In the genomic region with DNA sequence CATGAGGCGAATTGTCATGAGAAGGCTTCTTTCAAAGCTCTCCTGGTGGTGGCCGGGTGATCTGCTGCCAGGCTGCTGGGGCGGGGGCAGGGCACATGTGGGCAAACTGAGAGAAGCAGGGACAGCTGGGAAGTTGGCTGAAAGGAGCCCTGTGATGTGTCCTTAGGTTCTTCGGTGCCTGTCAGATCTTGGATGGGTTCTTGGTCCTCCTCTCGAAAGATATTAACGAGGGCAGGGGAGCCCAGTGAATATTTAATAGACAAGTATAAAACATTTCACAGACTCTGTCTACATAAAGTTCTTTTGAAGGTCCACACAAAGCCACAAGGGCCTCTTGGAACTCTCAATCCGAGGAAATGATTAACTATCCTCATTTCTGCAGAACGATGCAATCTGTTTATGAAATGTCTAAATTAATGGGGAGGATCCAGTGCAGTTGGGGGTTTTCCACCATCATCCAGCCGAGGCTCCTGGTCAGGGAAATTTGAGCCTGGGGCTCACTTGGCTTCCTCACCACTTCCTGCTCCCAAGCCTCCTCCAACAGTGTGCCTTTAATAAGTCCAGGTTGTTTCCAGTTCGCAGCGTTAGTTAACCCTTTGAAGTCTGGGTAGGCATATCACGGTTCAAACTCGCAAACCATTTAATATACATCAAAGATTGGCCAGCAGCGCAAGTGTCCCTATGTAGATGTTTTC, we compare ENCODE assay signal across 13 mouse cellular contexts.
A peak's percentile ranks its signal among the peaks of the same experiment; 100 is the strongest.
DNase-seq lines count a peak whose midpoint lies in the region; ATAC-seq and TF ChIP-seq lines count a peak whose summit lies in the region.
"Had no signal": no experiment of that assay in that cellular context is flagged by ENCODE, and none has a peak within 500 bp of the region (broad histone marks: within the 10 kb centered on the region; RNA-seq: fewer than 3 reads in every experiment).

No protein-coding gene starts in this region.

- in situ Hi-C loops in Patski (cut with MboI; ENCODE audit: low pct_unique_long_range_greater_than_20kb): no loop called here

- no peak overlapping the region for H3K27ac ChIP-seq in liver, embryonic 14.5 days
- no peak overlapping the region for H3K27ac ChIP-seq in liver, embryonic 11.5 days (ENCODE audit: low read depth, low read length)
- peak overlapping the region; percentile 83; the same call in 1 of the 2 replicates for H3K27ac ChIP-seq in macrophage
- H3K27ac ChIP-seq in hindbrain, embryonic 12.5 days: no peak overlapping the region
- H3K27ac ChIP-seq: embryonic facial prominence, embryonic 15.5 days; neural tube, embryonic 13.5 days had no signal

- no peak for TF ChIP-seq EP300 in liver, embryonic 14.5 days (IDR thresholded peaks at IDR 0.05; ENCODE audit: low read depth)

- no peak for ATAC-seq in liver, embryonic 14.5 days (ENCODE audit: insufficient read depth)
- ATAC-seq in liver, embryonic 11.5 days (replicated peaks; ENCODE audit: low FRiP score): no peak
- ATAC-seq in Patski: peak; percentile 45
- ATAC-seq in hindbrain, embryonic 12.5 days (ENCODE audit: low FRiP score): no peak

- no peaks in the 10 kb centered on the region for H3K9me3 ChIP-seq in liver, embryonic 14.5 days (ENCODE audit: control insufficient read depth, low read length)
- H3K9me3 ChIP-seq in liver, embryonic 11.5 days (ENCODE audit: control insufficient read depth, low read length): no peaks in the 10 kb centered on the region
- H3K9me3 ChIP-seq in hindbrain, embryonic 12.5 days (replicated peaks): no peaks in the 10 kb centered on the region
- H3K9me3 ChIP-seq: embryonic facial prominence, embryonic 15.5 days; neural tube, embryonic 13.5 days had no signal

- H3K4me1 ChIP-seq in liver, embryonic 14.5 days (replicated peaks; ENCODE audit: control insufficient read depth in 2 of 2, insufficient read depth in 2 of 2, low read length in 1 of 2): peaks cover 0 to 8% of the 10 kb centered on the region in 2 experiments; a peak in 3 of 4 replicates
- H3K4me1 ChIP-seq in liver, embryonic 11.5 days (replicated peaks; ENCODE audit: control insufficient read depth, insufficient read depth, low read length): peaks cover 3% of the 10 kb centered on the region; the same call in 1 of the 2 replicates
- peaks cover 3% of the 10 kb centered on the region; the same call in 1 of the 2 replicates for H3K4me1 ChIP-seq in hindbrain, embryonic 12.5 days
- H3K4me1 ChIP-seq: embryonic facial prominence, embryonic 15.5 days had no signal

- H3K4me3 ChIP-seq in liver, embryonic 14.5 days (ENCODE audit: insufficient read depth in 1 of 2, low read depth in 2 of 2, low read length in 2 of 2): no peak overlapping the region
- no peak overlapping the region for H3K4me3 ChIP-seq in liver, embryonic 11.5 days (ENCODE audit: low read depth, low read length)
- no peak overlapping the region for H3K4me3 ChIP-seq in macrophage (ENCODE audit: inconsistent target)
- no peak overlapping the region for H3K4me3 ChIP-seq in hindbrain, embryonic 12.5 days
- H3K4me3 ChIP-seq: embryonic facial prominence, embryonic 15.5 days; neural tube, embryonic 13.5 days had no signal

- CTCF ChIA-PET in Patski (lab: Charles Lee): interaction anchor here (1.2 to 1.8 kb wide), 2 partner anchors 18 to 20 kb away, joined by 3 to 5 read pairs; no protein-coding TSS in a partner anchor

- no peak overlapping the region for H3K9ac ChIP-seq in liver, embryonic 14.5 days (replicated peaks)
- no peak overlapping the region for H3K9ac ChIP-seq in liver, embryonic 11.5 days (ENCODE audit: low read depth, low read length)
- no peak overlapping the region for H3K9ac ChIP-seq in hindbrain, embryonic 12.5 days
- H3K9ac ChIP-seq: embryonic facial prominence, embryonic 15.5 days; neural tube, embryonic 13.5 days had no signal

- TF ChIP-seq CTCF in liver, embryonic 14.5 days (IDR thresholded peaks at IDR 0.05; ENCODE audit: low read depth): peak; percentile 18; the same call in 1 of the 2 replicates
- TF ChIP-seq CTCF in Patski (IDR thresholded peaks at IDR 0.05): no peak

- no peaks in the 10 kb centered on the region for H3K79me2 ChIP-seq in macrophage (ENCODE audit: inconsistent target)

- H3K4me2 ChIP-seq in liver, embryonic 14.5 days (ENCODE audit: low read depth): no peak overlapping the region
- no peak overlapping the region for H3K4me2 ChIP-seq in liver, embryonic 11.5 days
- no peak overlapping the region for H3K4me2 ChIP-seq in hindbrain, embryonic 12.5 days (replicated peaks)
- H3K4me2 ChIP-seq: embryonic facial prominence, embryonic 15.5 days; neural tube, embryonic 13.5 days had no signal

- no peak for DNase-seq in liver, embryonic 14.5 days (ENCODE audit: low read depth in 3 of 3, low spot score in 3 of 3)
- no peak for DNase-seq in liver, embryonic 11.5 days (ENCODE audit: low spot score)
- DNase-seq in Patski (ENCODE audit: low read depth, low spot score): no peak
- peak; percentile 66 for DNase-seq in kidney, adult 18-20 months
- DNase-seq in Muller cell, postnatal 12 days (ENCODE audit: inconsistent ontology term): no peak
- no peak for DNase-seq in adrenal gland, postnatal 4 days (ENCODE audit: low spot score in 2 of 2)
- DNase-seq: cerebellum, adult 9-11 months; heart, postnatal 10 days; right cerebral cortex, postnatal 4 days had no signal

- no peaks in the 10 kb centered on the region for H3K27me3 ChIP-seq in liver, embryonic 14.5 days (ENCODE audit: control insufficient read depth, insufficient read depth, low read length)
- H3K27me3 ChIP-seq in liver, embryonic 11.5 days (replicated peaks; ENCODE audit: control insufficient read depth, insufficient read depth, low read length): peaks cover 12% of the 10 kb centered on the region
- peaks cover 4% of the 10 kb centered on the region for H3K27me3 ChIP-seq in Patski
- peaks cover 51% of the 10 kb centered on the region for H3K27me3 ChIP-seq in hindbrain, embryonic 12.5 days

- 58% methylated on average over 14 of the region's 14 CpGs for WGBS in liver, embryonic 14.5 days (ENCODE audit: insufficient replicate concordance)
- WGBS in liver, embryonic 11.5 days: 61% methylated on average over 14 of the region's 14 CpGs
- 60% methylated on average over 14 of the region's 14 CpGs for WGBS in macrophage (ENCODE audit: missing documents)
- WGBS in hindbrain, embryonic 12.5 days: 65% methylated on average over 14 of the region's 14 CpGs

- no peaks in the 10 kb centered on the region for H3K36me3 ChIP-seq in liver, embryonic 14.5 days (replicated peaks; ENCODE audit: control insufficient read depth, insufficient read depth, low read depth)
- H3K36me3 ChIP-seq in liver, embryonic 11.5 days (ENCODE audit: control insufficient read depth, insufficient read depth, low read length): no peaks in the 10 kb centered on the region
- H3K36me3 ChIP-seq in macrophage (ENCODE audit: inconsistent target): no peaks in the 10 kb centered on the region
- no peaks in the 10 kb centered on the region for H3K36me3 ChIP-seq in hindbrain, embryonic 12.5 days
- H3K36me3 ChIP-seq: embryonic facial prominence, embryonic 15.5 days; neural tube, embryonic 13.5 days had no signal

- POLR2A ChIA-PET in Patski (lab: Charles Lee): interaction anchor here (1.2 kb wide), 1 partner anchor 19 kb away, joined by 3 read pairs; no protein-coding TSS in a partner anchor
